Mouse (Mus musculus) bone marrow macrophage, adult 2 months (primary cell): Measurements from ENCODE around the gene Gtpbp8.

Experiments used
- CTCF ChIP-seq: IDR thresholded peaks from 2 replicates; pipeline ENCODE4 v1.5.1; 2012; ENCODE audit warnings: low read depth, mild to moderate bottlenecking, low read length, moderate library complexity
- POLR2A ChIP-seq: IDR thresholded peaks from 2 replicates; pipeline ENCODE4 v1.6.1; 2012; ENCODE audit warnings: mild to moderate bottlenecking, low read depth, low read length, borderline replicate concordance

DNA sequence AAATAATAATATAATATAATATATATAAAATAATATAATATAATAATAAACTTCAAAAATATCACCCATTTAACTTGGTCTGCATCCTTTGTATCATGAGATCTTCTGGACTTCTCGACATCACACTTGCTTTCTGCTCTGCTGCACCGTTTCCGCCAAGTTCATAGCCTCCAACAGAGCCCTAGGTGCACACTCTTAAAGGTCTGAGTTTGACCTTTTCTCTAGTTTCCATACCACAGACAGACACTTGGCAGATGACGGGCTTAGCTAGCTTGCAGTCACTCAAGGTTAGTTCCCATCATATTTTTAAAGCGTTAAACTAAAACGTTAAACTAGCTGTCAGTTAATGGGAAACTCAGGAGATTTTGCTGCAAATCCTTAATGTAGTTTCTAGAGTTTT is 28.0 kb upstream of the Gtpbp8 start:
- TF ChIP-seq CTCF (no peak), POLR2A (no peak)
